Mouse (Mus musculus): ENCODE measurements around the gene Spx. TPM values are rescaled to one million over a fixed set of nuclear protein-coding genes. Genes with fewer than 3 reads are reported as not detected.

The Spx gene
- polyA plus RNA-seq, 1 experiment from 2014 or later: 0.27 TPM

- peaks cover 2% of the 10 kb centered on the region for H3K36me3 ChIP-seq (ENCODE audit: control insufficient read depth, insufficient read depth)
- H3K4me3 ChIP-seq (ENCODE audit: low read depth, low read length): no peak overlapping the region
- H3K27me3 ChIP-seq (ENCODE audit: control insufficient read depth, insufficient read depth, low read depth, low read length): no peaks in the 10 kb centered on the region
- no peak overlapping the region for H3K9ac ChIP-seq (ENCODE audit: low read depth, low read length)
- 79% methylated on average over 7 of the region's 7 CpGs for WGBS (ENCODE audit: insufficient replicate concordance)
- H3K27ac ChIP-seq (ENCODE audit: low read length): no peak overlapping the region
- ATAC-seq (ENCODE audit: low read depth): no peak
- H3K9me3 ChIP-seq (replicated peaks; ENCODE audit: control insufficient read depth, low read length): no peaks in the 10 kb centered on the region
- peaks cover 3% of the 10 kb centered on the region; the same call in 1 of the 2 replicates for H3K4me1 ChIP-seq (ENCODE audit: control insufficient read depth, low read depth, low read length)
- H3K4me2 ChIP-seq (ENCODE audit: low read depth, low read length): no peak overlapping the region
These were observed 31.6 kb upstream of the Spx start for GRCm38 (mm10) chr6:142381615-142382014.

DNA sequence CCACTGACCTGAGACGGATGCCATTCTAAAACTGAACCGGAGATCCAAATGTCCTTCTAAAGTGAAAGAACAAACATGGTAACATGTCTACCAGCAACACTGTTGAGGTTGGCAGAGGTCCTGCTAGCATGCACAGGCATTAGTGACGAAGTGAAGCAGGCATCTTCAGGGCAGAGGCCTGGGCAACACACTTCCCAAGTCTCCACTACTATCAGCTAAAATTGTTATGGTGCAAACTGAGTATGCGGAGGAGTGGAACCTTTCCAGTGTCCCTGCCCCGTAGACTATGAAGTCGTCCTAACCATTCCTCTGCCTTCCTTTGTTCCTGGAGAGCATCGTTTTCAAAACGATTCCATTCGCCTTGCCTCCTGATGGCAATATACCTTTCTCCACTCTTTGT, 28.7 kb upstream of the Spx start:
- H3K27ac ChIP-seq (ENCODE audit: low read length): no peak overlapping the region
- no peak overlapping the region for H3K4me2 ChIP-seq (ENCODE audit: low read depth, low read length)
- no peaks in the 10 kb centered on the region for H3K27me3 ChIP-seq (ENCODE audit: control insufficient read depth, insufficient read depth, low read depth, low read length)
- ATAC-seq (ENCODE audit: low read depth): no peak
- no peak overlapping the region for H3K4me3 ChIP-seq (ENCODE audit: low read depth, low read length)
- no peaks in the 10 kb centered on the region for H3K36me3 ChIP-seq (ENCODE audit: control insufficient read depth, insufficient read depth)
- no peaks in the 10 kb centered on the region for H3K9me3 ChIP-seq (replicated peaks; ENCODE audit: control insufficient read depth, low read length)
- WGBS (ENCODE audit: insufficient replicate concordance): 79% methylated on average over 9 of the region's 9 CpGs
- H3K4me1 ChIP-seq (ENCODE audit: control insufficient read depth, low read depth, low read length): peaks cover 12% of the 10 kb centered on the region
- H3K9ac ChIP-seq (ENCODE audit: low read depth, low read length): no peak overlapping the region

- peak overlapping the region; percentile 25 for H3K27ac ChIP-seq (ENCODE audit: low read length)
- peak; percentile 51 for ATAC-seq (ENCODE audit: low read depth)
- peaks cover 12% of the 10 kb centered on the region for H3K4me1 ChIP-seq (ENCODE audit: control insufficient read depth, low read depth, low read length)
- H3K36me3 ChIP-seq (ENCODE audit: control insufficient read depth, insufficient read depth): no peaks in the 10 kb centered on the region
- 1% methylated on average over 31 of the region's 31 CpGs for WGBS (ENCODE audit: insufficient replicate concordance)
- no peaks in the 10 kb centered on the region for H3K9me3 ChIP-seq (replicated peaks; ENCODE audit: control insufficient read depth, low read length)
- H3K27me3 ChIP-seq (ENCODE audit: control insufficient read depth, insufficient read depth, low read depth, low read length): no peaks in the 10 kb centered on the region
- H3K4me2 ChIP-seq (ENCODE audit: low read depth, low read length): peak overlapping the region; percentile 64
- peak overlapping the region; percentile 46 for H3K9ac ChIP-seq (ENCODE audit: low read depth, low read length)
- peak overlapping the region; percentile 96 for H3K4me3 ChIP-seq (ENCODE audit: low read depth, low read length)
These were observed 26.8 kb upstream of the Spx start for GRCm38 (mm10) chr6:142386285-142387010.

GRCm38 (mm10) chr6:142387011-142387754, 26.1 kb upstream of the Spx start, which contains the start of the genes Recql and Golt1b:
TSS of gene Recql (minus strand) at chr6:142387087.
TSS of gene Golt1b (plus strand) at chr6:142387221.
- H3K27me3 ChIP-seq (ENCODE audit: control insufficient read depth, insufficient read depth, low read depth, low read length): no peaks in the 10 kb centered on the region
- H3K4me1 ChIP-seq (ENCODE audit: control insufficient read depth, low read depth, low read length): peaks cover 12% of the 10 kb centered on the region
- peak within 1 kb of the TSS; percentile 92 for H3K4me2 ChIP-seq (ENCODE audit: low read depth, low read length)
- WGBS (ENCODE audit: insufficient replicate concordance): under 1% methylated on average over 86 of the region's 87 CpGs
- no peaks in the 10 kb centered on the region for H3K9me3 ChIP-seq (replicated peaks; ENCODE audit: control insufficient read depth, low read length)
- no peaks in the 10 kb centered on the region for H3K36me3 ChIP-seq (ENCODE audit: control insufficient read depth, insufficient read depth)
- peak within 1 kb of the TSS; percentile 88 for H3K9ac ChIP-seq (ENCODE audit: low read depth, low read length)
- H3K27ac ChIP-seq (ENCODE audit: low read length): peak within 1 kb of the TSS; percentile 64
- peak; percentile 99 for ATAC-seq (ENCODE audit: low read depth)
- peak within 1 kb of the TSS; percentile 96 for H3K4me3 ChIP-seq (ENCODE audit: low read depth, low read length)

DNA sequence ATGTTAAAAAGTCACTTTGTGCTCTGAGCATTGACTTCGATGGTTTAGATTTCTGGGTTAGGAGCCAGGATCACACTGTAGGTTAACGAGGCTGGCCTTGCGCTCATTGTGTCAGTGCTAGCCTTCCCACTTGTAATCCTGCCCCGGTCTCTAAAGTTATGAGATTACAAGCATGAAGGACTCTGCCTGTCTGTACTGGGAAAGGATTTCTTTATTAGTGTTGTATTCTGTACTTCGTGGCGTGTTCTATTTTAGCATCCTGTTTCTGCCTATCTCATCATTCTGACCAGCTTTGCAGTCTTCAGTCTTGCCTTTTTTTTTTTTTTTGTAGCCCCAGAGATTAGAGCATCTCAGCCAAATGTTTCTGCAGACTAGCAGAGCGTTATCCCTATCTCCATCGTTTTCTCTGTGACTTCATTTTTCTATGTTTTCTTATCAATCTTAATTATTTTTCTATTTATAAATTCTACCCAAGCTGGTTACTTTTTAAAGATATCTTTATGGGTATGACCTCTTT, 25.4 kb upstream of the Spx start:
- Histone ChIP-seq H3K36me3 (ENCODE audit: control insufficient read depth, insufficient read depth) (no peaks in the 10 kb centered on the region), H3K4me2 (ENCODE audit: low read depth, low read length) (peak overlapping the region; percentile 92), H3K4me3 (ENCODE audit: low read depth, low read length) (peak overlapping the region; percentile 96), H3K9me3 (replicated peaks; ENCODE audit: control insufficient read depth, low read length) (no peaks in the 10 kb centered on the region), H3K27ac (ENCODE audit: low read length) (peak overlapping the region; percentile 64; the same call in 1 of the 2 replicates), H3K27me3 (ENCODE audit: control insufficient read depth, insufficient read depth, low read depth, low read length) (no peaks in the 10 kb centered on the region), H3K4me1 (ENCODE audit: control insufficient read depth, low read depth, low read length) (peaks cover 12% of the 10 kb centered on the region), H3K9ac (ENCODE audit: low read depth, low read length) (peak overlapping the region; percentile 88)
- no peak for ATAC-seq (ENCODE audit: low read depth)
- WGBS (ENCODE audit: insufficient replicate concordance): 6% methylated on average over 8 of the region's 8 CpGs

GRCm38 (mm10) chr6:142389101-142389500, 24.1 kb upstream of the Spx start:
- H3K36me3 ChIP-seq (ENCODE audit: control insufficient read depth, insufficient read depth): peaks cover 4% of the 10 kb centered on the region; the same call in 1 of the 2 replicates
- no peak overlapping the region for H3K27ac ChIP-seq (ENCODE audit: low read length)
- H3K4me3 ChIP-seq (ENCODE audit: low read depth, low read length): no peak overlapping the region
- no peaks in the 10 kb centered on the region for H3K27me3 ChIP-seq (ENCODE audit: control insufficient read depth, insufficient read depth, low read depth, low read length)
- peaks cover 12% of the 10 kb centered on the region for H3K4me1 ChIP-seq (ENCODE audit: control insufficient read depth, low read depth, low read length)
- H3K9me3 ChIP-seq (replicated peaks; ENCODE audit: control insufficient read depth, low read length): no peaks in the 10 kb centered on the region
- no peak for ATAC-seq (ENCODE audit: low read depth)
- 37% methylated on average over 2 of the region's 2 CpGs for WGBS (ENCODE audit: insufficient replicate concordance)
- no peak overlapping the region for H3K9ac ChIP-seq (ENCODE audit: low read depth, low read length)
- H3K4me2 ChIP-seq (ENCODE audit: low read depth, low read length): no peak overlapping the region

- 32% methylated on average over 5 of the region's 5 CpGs for WGBS (ENCODE audit: insufficient replicate concordance)
- ATAC-seq (ENCODE audit: low read depth): no peak
- Histone ChIP-seq H3K4me2 (ENCODE audit: low read depth, low read length) (no peak overlapping the region), H3K9ac (ENCODE audit: low read depth, low read length) (no peak overlapping the region), H3K4me3 (ENCODE audit: low read depth, low read length) (no peak overlapping the region), H3K27me3 (ENCODE audit: control insufficient read depth, insufficient read depth, low read depth, low read length) (no peaks in the 10 kb centered on the region), H3K9me3 (replicated peaks; ENCODE audit: control insufficient read depth, low read length) (no peaks in the 10 kb centered on the region), H3K36me3 (ENCODE audit: control insufficient read depth, insufficient read depth) (peaks cover 18% of the 10 kb centered on the region), H3K27ac (ENCODE audit: low read length) (no peak overlapping the region), H3K4me1 (ENCODE audit: control insufficient read depth, low read depth, low read length) (peaks cover 9% of the 10 kb centered on the region)
These were observed 20.9 kb upstream of the Spx start for GRCm38 (mm10) chr6:142392312-142392711.

GRCm38 (mm10) chr6:142394669-142395068, 18.6 kb upstream of the Spx start:
- Histone ChIP-seq H3K27ac (ENCODE audit: low read length) (no peak overlapping the region), H3K36me3 (ENCODE audit: control insufficient read depth, insufficient read depth) (peaks cover 18% of the 10 kb centered on the region), H3K9ac (ENCODE audit: low read depth, low read length) (no peak overlapping the region), H3K9me3 (replicated peaks; ENCODE audit: control insufficient read depth, low read length) (no peaks in the 10 kb centered on the region), H3K4me1 (ENCODE audit: control insufficient read depth, low read depth, low read length) (no peaks in the 10 kb centered on the region; the same call in none of the 2 replicates), H3K27me3 (ENCODE audit: control insufficient read depth, insufficient read depth, low read depth, low read length) (no peaks in the 10 kb centered on the region), H3K4me2 (ENCODE audit: low read depth, low read length) (no peak overlapping the region), H3K4me3 (ENCODE audit: low read depth, low read length) (no peak overlapping the region)
- peak; percentile 48; the same call in 1 of the 2 replicates for ATAC-seq (ENCODE audit: low read depth)
- 55% methylated on average over 5 of the region's 5 CpGs for WGBS (ENCODE audit: insufficient replicate concordance)

All from liver, embryonic 16.5 days (tissue).